Mouse (Mus musculus) liver, embryonic 14.5 days (tissue): Measurements from ENCODE around the gene Vsx2. TPM values are rescaled to one million over a fixed set of nuclear protein-coding genes. Genes with fewer than 3 reads are reported as not detected.

Experiments used
- ATAC-seq: fragments of 200-750 bp; cut with Nextera tagmentation; 2 replicates; pipeline ENCODE4 v1.8.0; 2017; ENCODE audit warnings: moderate number of reproducible peaks, mild to moderate bottlenecking, moderate library complexity; ENCODE audit not compliant: insufficient read depth
- DNase-seq, 3 experiments: peaks; one replicate each; pipeline ENCODE4 v3.0.0-alpha.2; 2012 to 2013; ENCODE audit warnings: low read depth in 3 of 3, low spot score in 3 of 3
- H3K27ac ChIP-seq: fragments of 300-500 bp; sonication (generic); 2 replicates; pipeline ENCODE4 v1.5.1; 2014; ENCODE audit warnings: moderate library complexity, mild to moderate bottlenecking, control low read depth, inconsistent platforms
- H3K27me3 ChIP-seq: fragments of 300-500 bp; sonication (generic); 2 replicates; pipeline ENCODE4 v1.6.1; 2014; ENCODE audit warnings: mild to moderate bottlenecking, low read length, moderate library complexity; ENCODE audit not compliant: control insufficient read depth, insufficient read depth
- H3K36me3 ChIP-seq: fragments of 300-500 bp; sonication (generic); replicated peaks from 2 replicates; pipeline ENCODE4 v1.6.1; 2014; ENCODE audit warnings: low read depth; ENCODE audit not compliant: control insufficient read depth, insufficient read depth
- H3K4me1 ChIP-seq, 2 experiments: fragments of 200-500 bp in 1 of 2; fragments of 300-500 bp in 1 of 2; sonication (generic) in 1 of 2; replicated peaks; 2 replicates each; pipeline ENCODE4 v1.6.1; 2012 to 2014; ENCODE audit warnings: antibody characterized with exemption in 1 of 2, inconsistent platforms in 1 of 2, low read length in 1 of 2; ENCODE audit not compliant: control insufficient read depth in 2 of 2, insufficient read depth in 2 of 2
- H3K4me2 ChIP-seq: fragments of 300-500 bp; sonication (generic); 2 replicates; pipeline ENCODE4 v1.6.1; 2014; ENCODE audit warnings: low read depth, mild to moderate bottlenecking, control low read depth, moderate library complexity
- H3K4me3 ChIP-seq, 2 experiments: fragments of 200-500 bp in 1 of 2; fragments of 300-500 bp in 1 of 2; sonication (generic) in 1 of 2; 2 replicates each; pipeline ENCODE4 v1.5.1; 2012 to 2014; ENCODE audit warnings: low read depth in 2 of 2, low read length in 2 of 2, mild to moderate bottlenecking in 2 of 2, control low read depth in 1 of 2, inconsistent platforms in 1 of 2, moderate library complexity in 1 of 2; ENCODE audit not compliant: insufficient read depth in 1 of 2
- H3K9ac ChIP-seq: fragments of 300-500 bp; sonication (generic); replicated peaks from 2 replicates; pipeline ENCODE4 v1.6.1; 2014; ENCODE audit warnings: mild to moderate bottlenecking, control low read depth, moderate library complexity
- H3K9me3 ChIP-seq: fragments of 300-500 bp; sonication (generic); 2 replicates; pipeline ENCODE4 v1.6.1; 2016; ENCODE audit warnings: low read length, mixed read lengths; ENCODE audit not compliant: control insufficient read depth
- CTCF ChIP-seq: IDR thresholded peaks from 2 replicates; pipeline ENCODE4 v1.5.1; 2016; ENCODE audit warnings: antibody characterized with exemption, low read depth, control low read depth
- EP300 ChIP-seq: IDR thresholded peaks from 2 replicates; pipeline ENCODE4 v1.6.1; 2016; ENCODE audit warnings: antibody characterized with exemption, low read depth
- WGBS: fragments of 180-500 bp; shearing (Covaris S2); extraction: QIAGEN DNeasy Blood & Tissue Kit; methylation state at CpG from one replicate; pipeline ENCODE4 v1.1.7; 2014; ENCODE audit not compliant: insufficient replicate concordance; 5-methylcytosine and 5-hydroxymethylcytosine counted together
- polyA plus RNA-seq, 2 experiments: library from polyadenylated mRNA; depleted of rRNA in 1 of 2; stranded (reverse) in 1 of 2; unstranded in 1 of 2; fragments of >200 nt; fragmentation: Nextera tagmentation in 1 of 2; extraction: Ambion mirVana in 1 of 2; gene quantifications; 2 replicates each; pipeline versions ENCODE4 v1.2.1 to v1.2.3; 2012 to 2014

The Vsx2 gene
- polyA plus RNA-seq, 2 experiments, result not detected

DNA sequence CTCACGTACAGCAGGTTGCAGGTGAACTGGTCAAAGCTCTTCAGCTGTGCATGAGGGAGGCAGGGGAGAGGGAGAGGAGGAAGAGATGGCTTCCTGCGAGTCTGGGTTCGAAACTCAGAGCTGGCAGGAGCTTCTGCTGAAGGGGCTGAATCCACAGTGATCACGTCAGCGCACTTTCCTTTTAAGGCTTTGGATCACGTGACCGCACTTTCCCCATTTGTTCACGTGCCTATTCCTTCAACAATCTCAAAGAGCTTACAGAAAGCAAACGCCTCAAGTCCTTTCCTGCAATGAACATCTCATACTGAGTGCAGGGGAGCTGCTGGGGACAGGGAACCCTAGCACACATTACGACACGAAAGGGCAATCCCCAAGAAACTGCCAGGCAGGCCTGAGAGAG, 44.4 kb downstream of the Vsx2 start:
- H3K4me2 ChIP-seq, result no peak overlapping the region
- H3K4me3 ChIP-seq, result no peak overlapping the region
- 78% methylated on average over 11 of the region's 11 CpGs for WGBS
- no peaks in the 10 kb centered on the region for H3K27me3 ChIP-seq
- H3K36me3 ChIP-seq, result no peaks in the 10 kb centered on the region
- no peak overlapping the region for H3K9ac ChIP-seq
- peaks cover 0 to 2% of the 10 kb centered on the region in 2 experiments; a peak in 2 of 4 replicates for H3K4me1 ChIP-seq
- no peaks in the 10 kb centered on the region for H3K9me3 ChIP-seq
- no peak for ATAC-seq
- no peak overlapping the region for H3K27ac ChIP-seq
- no peak for DNase-seq
- TF ChIP-seq EP300 (no peak), CTCF (no peak)

GRCm38 (mm10) chr12:84614524-84614923, 45.0 kb downstream of the Vsx2 start:
- no peak for DNase-seq
- H3K9ac ChIP-seq, result no peak overlapping the region
- no peak overlapping the region for H3K4me2 ChIP-seq
- TF ChIP-seq EP300, result no peak
- H3K4me1 ChIP-seq, result peaks cover 0 to 2% of the 10 kb centered on the region in 2 experiments; a peak in 2 of 4 replicates
- H3K27ac ChIP-seq, result no peak overlapping the region
- H3K4me3 ChIP-seq, result no peak overlapping the region
- no peaks in the 10 kb centered on the region for H3K9me3 ChIP-seq
- WGBS, result 60% methylated on average over 7 of the region's 7 CpGs
- ATAC-seq, result no peak
- H3K36me3 ChIP-seq, result no peaks in the 10 kb centered on the region
- no peaks in the 10 kb centered on the region for H3K27me3 ChIP-seq

- TF ChIP-seq CTCF (peak; percentile 70), EP300 (no peak)
- Histone ChIP-seq H3K9ac (peak within 1 kb of the TSS; percentile 85), H3K9me3 (no peaks in the 10 kb centered on the region), H3K27me3 (no peaks in the 10 kb centered on the region), H3K4me1 (peaks cover 0 to 2% of the 10 kb centered on the region in 2 experiments; a peak in 2 of 4 replicates), H3K36me3 (no peaks in the 10 kb centered on the region), H3K27ac (no peak within 1 kb of the TSS), H3K4me2 (peak within 1 kb of the TSS; percentile 82), H3K4me3 (peak within 1 kb of the TSS; percentile 67 to 71)
- peak; percentile 99 for ATAC-seq
- DNase-seq, result peak; percentile 85 to 88 (median 87)
- under 1% methylated on average over 34 of the region's 34 CpGs for WGBS
Measured at GRCm38 (mm10) chr12:84616977-84617630, 47.5 kb downstream of the Vsx2 start, which contains the start of gene Abcd4. Abcd4 (minus strand) TSS chr12:84617413.

- Histone ChIP-seq H3K9me3 (no peaks in the 10 kb centered on the region), H3K27ac (no peak overlapping the region), H3K9ac (peak overlapping the region; percentile 57)
Measured at GRCm38 (mm10) chr12:84617663-84618062, 48.1 kb downstream of the Vsx2 start.

DNA sequence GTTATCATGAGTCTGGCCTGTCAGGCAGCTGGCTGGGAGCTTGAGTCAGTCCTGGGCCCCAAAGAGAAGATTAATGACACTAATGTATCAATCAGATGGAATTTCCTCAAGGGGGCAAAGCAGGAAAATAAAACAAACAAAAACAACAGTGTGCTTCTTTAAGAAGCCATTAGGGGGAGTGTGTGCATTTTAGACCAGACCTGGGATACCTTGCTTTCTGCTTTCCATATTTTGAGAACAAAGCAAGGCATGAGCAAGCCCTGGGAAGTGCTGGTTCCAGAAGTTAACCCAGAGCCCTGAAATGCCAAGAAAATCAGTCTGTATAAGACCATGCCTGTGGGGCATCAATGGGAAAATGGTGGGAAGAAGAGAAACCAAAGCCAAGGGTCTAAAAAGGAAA, 51.4 kb downstream of the Vsx2 start:
- DNase-seq, result no peak
- no peak overlapping the region for H3K27ac ChIP-seq
- no peak overlapping the region for H3K4me2 ChIP-seq
- peaks cover 20% of the 10 kb centered on the region for H3K27me3 ChIP-seq
- no peak for ATAC-seq
- H3K9ac ChIP-seq, result no peak overlapping the region
- TF ChIP-seq CTCF (peak; percentile 31; the same call in 1 of the 2 replicates), EP300 (no peak)
- H3K36me3 ChIP-seq, result no peaks in the 10 kb centered on the region
- no peak overlapping the region for H3K4me3 ChIP-seq
- no peaks in the 10 kb centered on the region for H3K9me3 ChIP-seq
- H3K4me1 ChIP-seq, result peaks cover 0 to 2% of the 10 kb centered on the region in 2 experiments; a peak in 2 of 4 replicates

More at GRCm38 (mm10) chr12:84617663-84618062, 48.1 kb downstream of the Vsx2 start:
- Histone ChIP-seq H3K27me3 (no peaks in the 10 kb centered on the region), H3K4me1 (peaks cover 0 to 2% of the 10 kb centered on the region in 2 experiments; a peak in 2 of 4 replicates), H3K36me3 (no peaks in the 10 kb centered on the region), H3K4me2 (peak overlapping the region; percentile 82), H3K4me3 (peak overlapping the region; percentile 61 to 67)
- no peak for TF ChIP-seq EP300
- no peak for TF ChIP-seq CTCF
- ATAC-seq, result peak; percentile 59
- no peak for DNase-seq
- 8% methylated on average over 10 of the region's 10 CpGs for WGBS
